Mouse (Mus musculus): Measurements from ENCODE around the gene Podxl2.

DNA sequence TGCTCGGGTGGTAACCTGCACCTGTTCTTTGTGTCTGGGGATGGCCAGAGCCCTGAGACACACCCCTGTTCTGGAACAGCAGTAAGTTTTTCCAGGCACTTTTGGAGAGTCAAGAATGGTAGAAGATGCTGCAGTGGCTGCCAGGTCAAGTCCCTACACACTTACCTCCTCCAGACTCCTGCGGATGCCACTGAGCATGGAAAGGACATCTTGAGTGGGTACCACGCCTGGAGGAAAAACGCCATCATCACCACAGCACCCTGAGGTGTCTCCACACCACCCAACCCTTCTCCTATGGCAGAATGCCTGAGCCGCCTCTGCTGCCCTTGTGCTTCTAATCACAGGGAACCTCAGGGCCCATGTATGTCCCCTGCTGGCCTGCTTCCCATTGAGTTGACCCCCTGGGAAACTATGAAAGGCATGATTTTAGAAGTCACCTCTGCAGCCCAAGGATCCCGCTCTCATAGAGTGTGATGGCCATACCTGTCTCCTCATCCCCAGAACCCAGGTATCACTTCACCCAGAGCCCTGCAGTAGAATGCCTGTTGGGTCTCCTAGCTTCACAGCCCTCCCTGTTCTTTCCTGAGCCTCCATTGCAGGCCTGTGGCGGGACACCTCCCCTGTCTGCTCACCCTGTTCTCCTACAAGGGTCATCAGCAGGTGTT lies 29.8 kb downstream of the Podxl2 start:
- no peak for TF ChIP-seq CTCF (IDR thresholded peaks at IDR 0.05; ENCODE audit: borderline replicate concordance, control insufficient read depth, extremely low read depth, insufficient read depth, low read length, poor library complexity)
- no peak for TF ChIP-seq POLR2A (IDR thresholded peaks at IDR 0.05; ENCODE audit: control insufficient read depth, extremely low read depth, insufficient read depth, low read length, poor library complexity)

All from thymus, adult 2 months (tissue).